Mouse (Mus musculus) heart, adult 2 months (tissue): ENCODE data around the gene Phb2. TPM values are rescaled to one million over a fixed set of nuclear protein-coding genes. Genes with fewer than 3 reads are reported as not detected.
"Not testable (repeated sequence)": the region's sequence is repeated elsewhere in the genome, so short reads cannot be mapped to it uniquely, and the experiment has no call there.

Source experiments
- DNase-seq, 2 experiments: peaks; one replicate each; pipeline ENCODE4 v3.0.0; 2021
- H3K27ac ChIP-seq: fragments of 200-600 bp; 2 replicates; pipeline ENCODE4 v1.8.1; 2022
- H3K27me3 ChIP-seq: fragments of 200-500 bp; 2 replicates; pipeline ENCODE4 v1.6.1; 2012; ENCODE audit warnings: mild to moderate bottlenecking, low read length, inconsistent platforms, mixed read lengths; ENCODE audit not compliant: control insufficient read depth, insufficient read depth
- H3K36me3 ChIP-seq: fragments of 200-500 bp; 2 replicates; pipeline ENCODE4 v1.6.1; 2012; ENCODE audit warnings: low read length, inconsistent platforms; ENCODE audit not compliant: control insufficient read depth, insufficient read depth
- H3K4me1 ChIP-seq: fragments of 200-500 bp; 2 replicates; pipeline ENCODE4 v1.6.1; 2011; ENCODE audit warnings: low read length; ENCODE audit not compliant: control insufficient read depth, insufficient read depth
- H3K4me3 ChIP-seq: fragments of 200-600 bp; 2 replicates; pipeline ENCODE4 v1.8.1; 2022
- H3K79me2 ChIP-seq: fragments of 200-500 bp; replicated peaks from 2 replicates; pipeline ENCODE4 v1.6.1; 2012; ENCODE audit warnings: mild to moderate bottlenecking, inconsistent platforms, low read length, moderate library complexity, mixed read lengths; ENCODE audit not compliant: control insufficient read depth, insufficient read depth
- H3K9ac ChIP-seq: fragments of 200-500 bp; 2 replicates; pipeline ENCODE4 v1.6.1; 2012; ENCODE audit warnings: low read depth, mild to moderate bottlenecking, control low read depth, inconsistent platforms, low read length, mixed read lengths
- CTCF ChIP-seq: fragments of 200-600 bp; IDR thresholded peaks from 2 replicates; pipeline ENCODE4 v1.8.1; 2022; ENCODE audit warnings: antibody characterized with exemption, mild to moderate bottlenecking, moderate library complexity
- EP300 ChIP-seq: fragments of 200-500 bp; IDR thresholded peaks from 2 replicates; pipeline ENCODE4 v1.6.1; 2011; ENCODE audit warnings: low read depth, low read length, control low read depth; ENCODE audit not compliant: insufficient read depth
- POLR2A ChIP-seq: fragments of 200-500 bp; IDR thresholded peaks from 2 replicates; pipeline ENCODE4 v1.6.1; 2011; ENCODE audit warnings: mild to moderate bottlenecking, low read depth, low read length, control low read depth; ENCODE audit not compliant: insufficient read depth
- WGBS: fragments of 180-500 bp; shearing (Covaris S2); methylation state at CpG from one replicate; pipeline ENCODE4 v1.1.7; 2018; 5-methylcytosine and 5-hydroxymethylcytosine counted together
- intact Hi-C: fragments of 180-260 bp; cut with DNase I; formaldehyde crosslinking; loops from one replicate; pipeline ENCODE4 v1.15.1; 2025
- polyA plus RNA-seq: library from polyadenylated mRNA; depleted of rRNA; stranded (reverse); fragments of >200 nt; gene quantifications from 2 replicates; pipeline ENCODE4 v1.2.3, GENCODE M21; 2012
- total RNA-seq, 2 experiments: library from RNA; stranded (reverse); gene quantifications; 2 replicates each; pipeline ENCODE4 v1.2.3; 2021

The Phb2 gene
- total and polyA plus RNA-seq, 3 experiments = 184 to 292 (median 260) TPM

GRCm38 (mm10) chr6:124678769-124679168, 33.4 kb upstream of the Phb2 start:
- intact Hi-C loops = no loop called here
- H3K36me3 ChIP-seq = no peaks in the 10 kb centered on the region; the same call in 1 of the 2 replicates
- H3K27me3 ChIP-seq = no peaks in the 10 kb centered on the region
- H3K4me3 ChIP-seq = no peak overlapping the region
- TF ChIP-seq POLR2A = no peak
- no peak for TF ChIP-seq EP300
- no peak for TF ChIP-seq CTCF
- WGBS = 71% methylated on average over 7 of the region's 7 CpGs
- no peaks in the 10 kb centered on the region; the same call in 1 of the 2 replicates for H3K79me2 ChIP-seq
- H3K9ac ChIP-seq = no peak overlapping the region
- no peak overlapping the region for H3K27ac ChIP-seq
- no peak for DNase-seq
- H3K4me1 ChIP-seq = peaks cover 2% of the 10 kb centered on the region; the same call in 1 of the 2 replicates

GRCm38 (mm10) chr6:124679486-124679885, 32.6 kb upstream of the Phb2 start:
- Histone ChIP-seq H3K9ac (no peak overlapping the region), H3K27me3 (no peaks in the 10 kb centered on the region), H3K79me2 (no peaks in the 10 kb centered on the region; the same call in 1 of the 2 replicates), H3K36me3 (no peaks in the 10 kb centered on the region; the same call in 1 of the 2 replicates), H3K4me1 (peaks cover 4% of the 10 kb centered on the region; the same call in 1 of the 2 replicates), H3K27ac (no peak overlapping the region), H3K4me3 (no peak overlapping the region)
- WGBS = 89% methylated on average over 3 of the region's 3 CpGs
- no peak for DNase-seq
- no peak for TF ChIP-seq EP300
- TF ChIP-seq CTCF = no peak
- no peak for TF ChIP-seq POLR2A
- intact Hi-C loops = no loop called here

- H3K9ac ChIP-seq, H3K4me3 ChIP-seq, H3K79me2 ChIP-seq, H3K27me3 ChIP-seq, intact Hi-C loops, H3K27ac ChIP-seq, DNase-seq, H3K36me3 ChIP-seq, H3K4me1 ChIP-seq: not testable (repeated sequence)
- WGBS = 85% methylated on average over 6 of the region's 6 CpGs
Measured at GRCm38 (mm10) chr6:124682291-124682690, 29.8 kb upstream of the Phb2 start.

- Histone ChIP-seq H3K4me1 (peaks cover 6% of the 10 kb centered on the region), H3K36me3 (no peaks in the 10 kb centered on the region; the same call in 1 of the 2 replicates), H3K9ac (no peak overlapping the region), H3K4me3 (no peak overlapping the region), H3K79me2 (no peaks in the 10 kb centered on the region; the same call in 1 of the 2 replicates), H3K27ac (no peak overlapping the region), H3K27me3 (no peaks in the 10 kb centered on the region)
- WGBS = 68% methylated on average over 14 of the region's 14 CpGs
- DNase-seq = peak in 1 of 2 experiments; percentile 43
- intact Hi-C loops = no loop called here
- no peak for TF ChIP-seq CTCF
- TF ChIP-seq POLR2A = no peak
- TF ChIP-seq EP300 = no peak
Measured at GRCm38 (mm10) chr6:124683591-124684417, 28.3 kb upstream of the Phb2 start.

GRCm38 (mm10) chr6:124685606-124686386, 26.3 kb upstream of the Phb2 start:
- Histone ChIP-seq H3K79me2 (no peaks in the 10 kb centered on the region; the same call in 1 of the 2 replicates), H3K4me3 (no peak overlapping the region), H3K4me1 (peaks cover 6% of the 10 kb centered on the region), H3K36me3 (no peaks in the 10 kb centered on the region; the same call in 1 of the 2 replicates), H3K9ac (no peak overlapping the region), H3K27me3 (no peaks in the 10 kb centered on the region), H3K27ac (no peak overlapping the region)
- TF ChIP-seq EP300 = no peak
- no peak for TF ChIP-seq POLR2A
- TF ChIP-seq CTCF = no peak
- 71% methylated on average over 12 of the region's 12 CpGs for WGBS
- intact Hi-C loops = no loop called here
- DNase-seq = no peak

- H3K27ac ChIP-seq = not testable (repeated sequence)
- peak; percentile 45 for TF ChIP-seq CTCF
- 88% methylated on average over 1 of the region's 1 CpGs for WGBS
Measured at GRCm38 (mm10) chr6:124686644-124687043, 25.5 kb upstream of the Phb2 start.

More at GRCm38 (mm10) chr6:124686644-124687043, 25.5 kb upstream of the Phb2 start:
- H3K36me3 ChIP-seq, H3K4me1 ChIP-seq, DNase-seq, H3K4me3 ChIP-seq, H3K27me3 ChIP-seq, H3K9ac ChIP-seq, H3K79me2 ChIP-seq, intact Hi-C loops: not testable (repeated sequence)
